Comparison of ENCODE assay signal across 23 mouse cellular contexts in the genomic region with DNA sequence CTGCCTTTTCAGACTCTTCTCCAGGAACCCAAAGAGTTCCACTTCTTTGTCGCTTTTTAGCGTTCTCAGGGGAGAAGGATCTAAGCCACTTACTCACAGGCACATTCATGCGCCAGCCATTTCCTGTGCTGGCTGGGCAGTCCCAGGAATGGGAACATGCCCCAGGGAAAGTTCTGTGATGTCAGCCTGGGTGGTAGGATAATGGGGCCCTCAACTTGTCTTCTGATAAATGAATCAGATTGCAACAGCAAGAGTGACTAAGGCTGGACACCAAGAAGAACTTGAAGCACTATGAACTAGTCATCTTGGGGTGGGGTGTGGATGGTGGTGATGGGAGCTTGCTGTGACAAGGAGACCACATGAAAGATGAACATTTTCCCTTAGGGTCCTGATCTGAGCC. TPM values are rescaled to one million over a fixed set of nuclear protein-coding genes. Genes with fewer than 3 reads are reported as not detected.
DNase-seq lines count a peak whose midpoint lies in the region; ATAC-seq and TF ChIP-seq lines count a peak whose summit lies in the region.
"Had no signal": no experiment of that assay in that cellular context is flagged by ENCODE, and none has a peak within 500 bp of the region (broad histone marks: within the 10 kb centered on the region; RNA-seq: fewer than 3 reads in every experiment).

No protein-coding gene starts in this region.

- TF ChIP-seq EP300 in lung, postnatal 0 days (IDR thresholded peaks at IDR 0.05), result 0 out of 2 replicates have a peak, but pooled peaks have one; percentile 11

- H3K27me3 ChIP-seq in embryonic facial prominence, embryonic 13.5 days, result no peaks in the 10 kb centered on the region
- no peaks in the 10 kb centered on the region for H3K27me3 ChIP-seq in embryonic facial prominence, embryonic 10.5 days (replicated peaks; ENCODE audit: low read depth, poor library complexity, severe bottlenecking)
- H3K27me3 ChIP-seq in lung, postnatal 0 days (replicated peaks; ENCODE audit: insufficient read depth, low read length), result no peaks in the 10 kb centered on the region
- H3K27me3 ChIP-seq in limb, embryonic 15.5 days, result no peaks in the 10 kb centered on the region
- H3K27me3 ChIP-seq: heart, embryonic 13.5 days; hindbrain, embryonic 12.5 days; kidney, embryonic 15.5 days; liver, embryonic 12.5 days; neural tube, embryonic 13.5 days had no signal

- H3K4me1 ChIP-seq in embryonic facial prominence, embryonic 13.5 days, result peaks cover 40% of the 10 kb centered on the region
- peaks cover 35% of the 10 kb centered on the region for H3K4me1 ChIP-seq in embryonic facial prominence, embryonic 10.5 days
- no peaks in the 10 kb centered on the region for H3K4me1 ChIP-seq in lung, postnatal 0 days (ENCODE audit: insufficient read depth, low read depth, low read length)
- H3K4me1 ChIP-seq in limb, embryonic 15.5 days, result peaks cover 48% of the 10 kb centered on the region

- WGBS in embryonic facial prominence, embryonic 13.5 days, result 53% methylated on average over 3 of the region's 3 CpGs
- WGBS in embryonic facial prominence, embryonic 10.5 days, result 77% methylated on average over 3 of the region's 3 CpGs
- WGBS in lung, postnatal 0 days, result 49% methylated on average over 3 of the region's 3 CpGs
- WGBS in limb, embryonic 15.5 days, result 49% methylated on average over 3 of the region's 3 CpGs

- H3K36me3 ChIP-seq in embryonic facial prominence, embryonic 13.5 days, result peaks cover 56% of the 10 kb centered on the region
- peaks cover 62% of the 10 kb centered on the region for H3K36me3 ChIP-seq in embryonic facial prominence, embryonic 10.5 days (replicated peaks)
- peaks cover 6% of the 10 kb centered on the region; the same call in 1 of the 2 replicates for H3K36me3 ChIP-seq in lung, postnatal 0 days (ENCODE audit: insufficient read depth, low read length)
- peaks cover 50% of the 10 kb centered on the region for H3K36me3 ChIP-seq in limb, embryonic 15.5 days

- H3K4me2 ChIP-seq in embryonic facial prominence, embryonic 13.5 days, result no peak overlapping the region
- H3K4me2 ChIP-seq in lung, postnatal 0 days (replicated peaks; ENCODE audit: low read depth, low read length), result no peak overlapping the region
- H3K4me2 ChIP-seq in limb, embryonic 15.5 days, result no peak overlapping the region
- H3K4me2 ChIP-seq: heart, embryonic 13.5 days; hindbrain, embryonic 12.5 days; kidney, embryonic 15.5 days; liver, embryonic 12.5 days; neural tube, embryonic 13.5 days had no signal

- H3K9ac ChIP-seq in embryonic facial prominence, embryonic 13.5 days, result no peak overlapping the region
- no peak overlapping the region for H3K9ac ChIP-seq in lung, postnatal 0 days (replicated peaks; ENCODE audit: low read depth)
- H3K9ac ChIP-seq in limb, embryonic 15.5 days, result no peak overlapping the region
- H3K9ac ChIP-seq: heart, embryonic 13.5 days; hindbrain, embryonic 12.5 days; kidney, embryonic 15.5 days; liver, embryonic 12.5 days; neural tube, embryonic 13.5 days had no signal

- no peak overlapping the region for H3K4me3 ChIP-seq in embryonic facial prominence, embryonic 13.5 days
- H3K4me3 ChIP-seq in embryonic facial prominence, embryonic 10.5 days, result no peak overlapping the region
- no peak overlapping the region for H3K4me3 ChIP-seq in lung, postnatal 0 days (ENCODE audit: low read depth, low read length)
- no peak overlapping the region for H3K4me3 ChIP-seq in limb, embryonic 15.5 days
- H3K4me3 ChIP-seq: forebrain, embryonic 10.5 days; heart, embryonic 13.5 days; hindbrain, embryonic 12.5 days; kidney, embryonic 15.5 days; liver, embryonic 12.5 days; neural tube, embryonic 13.5 days had no signal

- no peaks in the 10 kb centered on the region for H3K9me3 ChIP-seq in embryonic facial prominence, embryonic 13.5 days
- H3K9me3 ChIP-seq in embryonic facial prominence, embryonic 10.5 days, result no peaks in the 10 kb centered on the region
- H3K9me3 ChIP-seq in lung, postnatal 0 days (ENCODE audit: low read length), result no peaks in the 10 kb centered on the region
- H3K9me3 ChIP-seq in limb, embryonic 15.5 days, result no peaks in the 10 kb centered on the region
- H3K9me3 ChIP-seq: forebrain, embryonic 10.5 days; heart, embryonic 13.5 days; hindbrain, embryonic 12.5 days; kidney, embryonic 15.5 days; liver, embryonic 12.5 days; neural tube, embryonic 13.5 days had no signal

- DNase-seq in embryonic facial prominence, embryonic 10.5 days (ENCODE audit: low spot score), result no peak
- no peak for DNase-seq in lung, postnatal 0 days (ENCODE audit: low spot score)
- no peak for DNase-seq in lung, postnatal 4 days
- DNase-seq in right cerebral cortex, adult 2 months (ENCODE audit: low spot score in 2 of 2), result no peak
- no peak for DNase-seq in retina, postnatal 1 day
- DNase-seq: embryo, embryonic 11 days; gastrocnemius, postnatal 14 days; heart, adult 18-20 months; heart, postnatal 14 days; kidney, postnatal 36 days; left cerebral cortex, postnatal 4 days; lung, adult 18-20 months; lung, postnatal 14 days; midbrain, embryonic 14.5 days had no signal

- no peak for ATAC-seq in embryonic facial prominence, embryonic 13.5 days (ENCODE audit: insufficient number of reproducible peaks, insufficient read depth, low FRiP score, low TSS enrichment, low read depth)
- ATAC-seq in lung, postnatal 0 days, result peak; percentile 14; the same call in 1 of the 2 replicates
- ATAC-seq in limb, embryonic 15.5 days (ENCODE audit: insufficient number of reproducible peaks, low FRiP score, low TSS enrichment, low read depth), result no peak
- ATAC-seq: intestine, postnatal 0 days; liver, embryonic 12.5 days had no signal

- no peak for TF ChIP-seq CTCF in lung, postnatal 0 days (IDR thresholded peaks at IDR 0.05)

- peak overlapping the region; percentile 76 for H3K27ac ChIP-seq in embryonic facial prominence, embryonic 13.5 days
- no peak overlapping the region; the same call in 1 of the 2 replicates for H3K27ac ChIP-seq in embryonic facial prominence, embryonic 10.5 days (replicated peaks)
- H3K27ac ChIP-seq in lung, postnatal 0 days (ENCODE audit: low read length), result peak overlapping the region; percentile 64; the same call in 1 of the 2 replicates
- peak overlapping the region; percentile 64 for H3K27ac ChIP-seq in limb, embryonic 15.5 days
- H3K27ac ChIP-seq: forebrain, embryonic 10.5 days; heart, embryonic 13.5 days; hindbrain, embryonic 12.5 days; liver, embryonic 12.5 days; neural tube, embryonic 13.5 days had no signal

RNA-seq across cellular contexts. Expression of gene Dusp7, which starts 9.6 kb away (rescaled TPM):
- polyA plus RNA-seq in embryonic facial prominence, embryonic 13.5 days (2015; fragmentation: Nextera tagmentation; extraction: Ambion mirVana), result 40.3 and 40.6 TPM in 2 replicates
- polyA plus RNA-seq in embryonic facial prominence, embryonic 10.5 days (2016; fragmentation: Nextera tagmentation; extraction: Ambion mirVana), result 29.5 and 30.8 TPM in 2 replicates
- 25.7 and 27.8 TPM in 2 replicates for polyA plus RNA-seq in lung, postnatal 0 days (2015; fragmentation: Nextera tagmentation; extraction: Ambion mirVana)
- polyA plus RNA-seq in limb, embryonic 15.5 days (2015; fragmentation: Nextera tagmentation; extraction: Ambion mirVana), result 39.0 and 47.0 TPM in 2 replicates

RNA-seq across cellular contexts. Expression of gene Rpl29, which starts 51.2 kb away (rescaled TPM):
- polyA plus RNA-seq in embryonic facial prominence, embryonic 13.5 days (2015; fragmentation: Nextera tagmentation; extraction: Ambion mirVana), result 841 and 1,083 TPM in 2 replicates
- 1,047 and 1,078 TPM in 2 replicates for polyA plus RNA-seq in embryonic facial prominence, embryonic 10.5 days (2016; fragmentation: Nextera tagmentation; extraction: Ambion mirVana)
- polyA plus RNA-seq in lung, postnatal 0 days (2015; fragmentation: Nextera tagmentation; extraction: Ambion mirVana), result 656 and 737 TPM in 2 replicates
- 786 and 956 TPM in 2 replicates for polyA plus RNA-seq in limb, embryonic 15.5 days (2015; fragmentation: Nextera tagmentation; extraction: Ambion mirVana)
